Mouse (Mus musculus): ENCODE data around the gene Adgrf5.

DNA sequence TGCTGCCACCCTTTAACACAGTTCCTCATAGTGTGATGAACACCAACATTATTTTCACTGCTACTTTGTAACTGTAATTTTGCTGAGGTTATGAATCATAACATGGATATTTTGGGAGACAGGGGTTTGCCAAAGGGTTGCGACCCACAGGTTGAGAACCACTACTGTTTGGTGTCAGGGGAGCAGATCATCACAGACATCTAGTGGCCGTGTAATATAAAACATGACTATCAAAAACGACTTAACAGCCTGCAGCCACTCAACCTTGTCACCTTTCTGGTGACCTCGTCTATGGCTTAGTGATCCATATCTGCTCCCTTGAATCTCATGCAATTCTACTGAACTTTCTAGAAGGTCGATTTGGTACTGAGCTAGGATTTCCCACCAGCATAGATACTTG, 63.7 kb downstream of the Adgrf5 start:
- TF ChIP-seq CTCF (IDR thresholded peaks at IDR 0.05; ENCODE audit: borderline replicate concordance, insufficient read depth, low read depth, low read length) (no peak), POLR2A (IDR thresholded peaks at IDR 0.05; ENCODE audit: borderline replicate concordance, insufficient read depth, low read length) (no peak)

All from cerebellum, adult 2 months (tissue).